Mouse (Mus musculus) liver, postnatal 0 days (tissue): ENCODE measurements at regions not wholly inside any gene's neighbourhood (a gene's known extent, or its start where the extent isn't known, plus 50 kb on each side); places are given as distances from the start of the nearest gene placed in this dataset.

Experiments used
- CTCF ChIP-seq: sonication (generic); IDR thresholded peaks from 2 replicates; pipeline ENCODE4 v1.5.1; 2016; ENCODE audit warnings: antibody characterized with exemption, low read depth
- EP300 ChIP-seq: IDR thresholded peaks from 2 replicates; pipeline ENCODE4 v1.6.1; 2016; ENCODE audit warnings: antibody characterized with exemption, low read depth, mild to moderate bottlenecking

- TF ChIP-seq CTCF (no peak), EP300 (no peak)
These were observed 680.2 kb upstream of the Kif18a start for GRCm38 (mm10) chr2:108600346-108600745.
